23 mouse cellular contexts compared by ENCODE assay signal in genomic region chr10:64377751-64378150, GRCm38 (mm10).
DNase-seq lines count a peak whose midpoint lies in the region; ATAC-seq and TF ChIP-seq lines count a peak whose summit lies in the region.
"Had no signal": no experiment of that assay in that cellular context is flagged by ENCODE, and none has a peak within 500 bp of the region (broad histone marks: within the 10 kb centered on the region; RNA-seq: fewer than 3 reads in every experiment).

No protein-coding gene starts in this region.

- TF ChIP-seq CTCF in forebrain, postnatal 0 days (IDR thresholded peaks at IDR 0.05; ENCODE audit: low read depth) = no peak
- TF ChIP-seq CTCF in brain, embryonic 14.5 days (IDR thresholded peaks at IDR 0.05; ENCODE audit: borderline replicate concordance, extremely low read depth, insufficient read depth, insufficient read length) = no peak

- no peak overlapping the region for H3K9ac ChIP-seq in forebrain, embryonic 13.5 days
- H3K9ac ChIP-seq in forebrain, embryonic 12.5 days = no peak overlapping the region
- H3K9ac ChIP-seq in forebrain, embryonic 14.5 days (ENCODE audit: low read length) = no peak overlapping the region
- H3K9ac ChIP-seq in forebrain, postnatal 0 days = no peak overlapping the region
- no peak overlapping the region for H3K9ac ChIP-seq in forebrain, embryonic 16.5 days (replicated peaks; ENCODE audit: low read depth, low read length)
- H3K9ac ChIP-seq in forebrain, embryonic 15.5 days (replicated peaks) = no peak overlapping the region

- DNase-seq in forebrain, embryonic 14.5 days (ENCODE audit: low spot score) = peak; percentile 52
- DNase-seq in forebrain, postnatal 0 days = no peak
- peak; percentile 61 for DNase-seq in brain, embryonic 14.5 days (ENCODE audit: low read depth)
- DNase-seq in gastrocnemius, postnatal 25 days = no peak
- DNase-seq: adrenal gland, adult 2 months; adrenal gland, adult 8-10 months; adrenal gland, postnatal 10 days; adrenal gland, postnatal 14 days; adrenal gland, postnatal 25 days; adrenal gland, postnatal 36 days; B cell, adult 2 months; cerebellum, adult 11 months; cerebellum, adult 11-12 months; cerebellum, adult 18-20 months had no signal

- H3K9me3 ChIP-seq in forebrain, embryonic 13.5 days (replicated peaks) = no peaks in the 10 kb centered on the region
- H3K9me3 ChIP-seq in forebrain, embryonic 12.5 days = no peaks in the 10 kb centered on the region
- no peaks in the 10 kb centered on the region for H3K9me3 ChIP-seq in forebrain, embryonic 14.5 days (replicated peaks; ENCODE audit: control insufficient read depth, low read length)
- no peaks in the 10 kb centered on the region for H3K9me3 ChIP-seq in forebrain, postnatal 0 days (ENCODE audit: low read length)
- H3K9me3 ChIP-seq in forebrain, embryonic 16.5 days (ENCODE audit: control insufficient read depth, low read length) = no peaks in the 10 kb centered on the region
- no peaks in the 10 kb centered on the region for H3K9me3 ChIP-seq in forebrain, embryonic 15.5 days
- H3K9me3 ChIP-seq: G1E had no signal

- H3K27me3 ChIP-seq in forebrain, embryonic 13.5 days = no peaks in the 10 kb centered on the region
- H3K27me3 ChIP-seq in forebrain, embryonic 12.5 days = no peaks in the 10 kb centered on the region
- no peaks in the 10 kb centered on the region for H3K27me3 ChIP-seq in forebrain, embryonic 14.5 days (replicated peaks; ENCODE audit: control insufficient read depth, insufficient read depth, low read length)
- no peaks in the 10 kb centered on the region for H3K27me3 ChIP-seq in forebrain, postnatal 0 days (ENCODE audit: insufficient read depth, low read length)
- no peaks in the 10 kb centered on the region for H3K27me3 ChIP-seq in forebrain, embryonic 16.5 days (replicated peaks; ENCODE audit: control insufficient read depth, insufficient read depth, low read length)
- no peaks in the 10 kb centered on the region for H3K27me3 ChIP-seq in forebrain, embryonic 15.5 days
- H3K27me3 ChIP-seq: CH12.LX, Patski had no signal

- no peaks in the 10 kb centered on the region for H3K4me1 ChIP-seq in forebrain, embryonic 13.5 days
- no peaks in the 10 kb centered on the region for H3K4me1 ChIP-seq in forebrain, embryonic 12.5 days
- no peaks in the 10 kb centered on the region for H3K4me1 ChIP-seq in forebrain, embryonic 14.5 days (ENCODE audit: control insufficient read depth, insufficient read depth, low read length)
- no peaks in the 10 kb centered on the region for H3K4me1 ChIP-seq in forebrain, postnatal 0 days (ENCODE audit: insufficient read depth)
- H3K4me1 ChIP-seq in forebrain, embryonic 16.5 days (replicated peaks; ENCODE audit: control insufficient read depth, insufficient read depth, low read length) = no peaks in the 10 kb centered on the region
- H3K4me1 ChIP-seq in forebrain, embryonic 15.5 days = no peaks in the 10 kb centered on the region

- no peaks in the 10 kb centered on the region for H3K36me3 ChIP-seq in forebrain, embryonic 13.5 days (ENCODE audit: poor library complexity, severe bottlenecking)
- no peaks in the 10 kb centered on the region for H3K36me3 ChIP-seq in forebrain, embryonic 12.5 days (replicated peaks)
- no peaks in the 10 kb centered on the region for H3K36me3 ChIP-seq in forebrain, embryonic 14.5 days (ENCODE audit: control insufficient read depth, insufficient read depth, low read length)
- no peaks in the 10 kb centered on the region for H3K36me3 ChIP-seq in forebrain, postnatal 0 days (ENCODE audit: insufficient read depth)
- H3K36me3 ChIP-seq in forebrain, embryonic 16.5 days (ENCODE audit: control insufficient read depth, insufficient read depth) = no peaks in the 10 kb centered on the region
- no peaks in the 10 kb centered on the region for H3K36me3 ChIP-seq in forebrain, embryonic 15.5 days
- H3K36me3 ChIP-seq: G1E had no signal

- no peak overlapping the region for H3K27ac ChIP-seq in forebrain, embryonic 13.5 days
- H3K27ac ChIP-seq in forebrain, embryonic 12.5 days = no peak overlapping the region
- no peak overlapping the region for H3K27ac ChIP-seq in forebrain, embryonic 14.5 days (ENCODE audit: low read depth, low read length)
- H3K27ac ChIP-seq in forebrain, postnatal 0 days (ENCODE audit: low read depth, low read length) = no peak overlapping the region
- H3K27ac ChIP-seq in forebrain, embryonic 16.5 days (ENCODE audit: low read length) = no peak overlapping the region
- H3K27ac ChIP-seq in forebrain, embryonic 15.5 days (replicated peaks) = no peak overlapping the region

- H3K4me3 ChIP-seq in forebrain, embryonic 13.5 days = no peak overlapping the region
- H3K4me3 ChIP-seq in forebrain, embryonic 12.5 days (replicated peaks) = no peak overlapping the region
- H3K4me3 ChIP-seq in forebrain, embryonic 14.5 days (ENCODE audit: low read depth, low read length) = no peak overlapping the region
- H3K4me3 ChIP-seq in forebrain, postnatal 0 days (ENCODE audit: low read depth, low read length) = no peak overlapping the region
- no peak overlapping the region for H3K4me3 ChIP-seq in forebrain, embryonic 16.5 days (replicated peaks; ENCODE audit: low read length)
- no peak overlapping the region for H3K4me3 ChIP-seq in forebrain, embryonic 15.5 days

- ATAC-seq in forebrain, embryonic 13.5 days = peak; percentile 36; the same call in 1 of the 2 replicates
- ATAC-seq in forebrain, embryonic 12.5 days (ENCODE audit: low FRiP score) = no peak
- peak; percentile 46; the same call in 1 of the 2 replicates for ATAC-seq in forebrain, embryonic 14.5 days
- no peak for ATAC-seq in forebrain, postnatal 0 days
- ATAC-seq in forebrain, embryonic 16.5 days = peak; percentile 66; the same call in 1 of the 2 replicates
- no peak for ATAC-seq in forebrain, embryonic 15.5 days (replicated peaks)
- ATAC-seq: activated CD4-positive, CD25-positive, alpha-beta regulatory T cell, adult 4 months; CD4-positive, CD25-positive, alpha-beta regulatory T cell, adult 4 months; Patski had no signal

- no peak overlapping the region for H3K4me2 ChIP-seq in forebrain, embryonic 13.5 days
- no peak overlapping the region for H3K4me2 ChIP-seq in forebrain, embryonic 12.5 days
- H3K4me2 ChIP-seq in forebrain, embryonic 14.5 days (ENCODE audit: low read length) = no peak overlapping the region
- no peak overlapping the region for H3K4me2 ChIP-seq in forebrain, postnatal 0 days (ENCODE audit: low read depth)
- no peak overlapping the region for H3K4me2 ChIP-seq in forebrain, embryonic 16.5 days (ENCODE audit: low read length)
- no peak overlapping the region for H3K4me2 ChIP-seq in forebrain, embryonic 15.5 days (replicated peaks)

- WGBS in forebrain, embryonic 13.5 days = 89% methylated on average over 4 of the region's 4 CpGs
- WGBS in forebrain, embryonic 12.5 days = 93% methylated on average over 4 of the region's 4 CpGs
- 83% methylated on average over 4 of the region's 4 CpGs for WGBS in forebrain, embryonic 14.5 days
- 77% methylated on average over 4 of the region's 4 CpGs for WGBS in forebrain, postnatal 0 days
- WGBS in forebrain, embryonic 16.5 days = 77% methylated on average over 4 of the region's 4 CpGs
- 73% methylated on average over 4 of the region's 4 CpGs for WGBS in forebrain, embryonic 15.5 days

- no peak for TF ChIP-seq POLR2A in brain, embryonic 14.5 days (IDR thresholded peaks at IDR 0.05; ENCODE audit: borderline replicate concordance, extremely low read depth, insufficient read depth, insufficient read length, poor library complexity, severe bottlenecking)

Comparison
In these comparisons a context has a peak if more than half of its experiments do, and no peak if none do; other contexts are left out.
1. ATAC-seq: peak in forebrain, embryonic 13.5 days (single experiment), forebrain, embryonic 14.5 days (single experiment) and forebrain, embryonic 16.5 days (single experiment); none in forebrain, embryonic 12.5 days (single experiment), forebrain, postnatal 0 days (single experiment) and forebrain, embryonic 15.5 days (single experiment).
2. DNase-seq: peak in forebrain, embryonic 14.5 days (single experiment) and brain, embryonic 14.5 days (single experiment); none in forebrain, postnatal 0 days (single experiment) and gastrocnemius, postnatal 25 days (single experiment).